Mouse (Mus musculus) layer of hippocampus, postnatal 25 days (tissue): Measurements from ENCODE around the gene Reep1. TPM values are rescaled to one million over a fixed set of nuclear protein-coding genes. Genes with fewer than 3 reads are reported as not detected.

Experiments used
- DNase-seq, 2 experiments: peaks; one replicate each; pipeline ENCODE4 v3.0.0; 2022; ENCODE audit warnings: mixed read lengths in 2 of 2, low spot score in 1 of 2; ENCODE audit errors: extremely low spot score in 1 of 2
- total RNA-seq, 2 experiments: library from RNA; stranded (reverse); gene quantifications; 2 replicates each; pipeline ENCODE4 v1.2.3; 2021

The Reep1 gene
- total RNA-seq, 2 experiments from 2014 or later = 79.8 to 83.3 TPM

DNA sequence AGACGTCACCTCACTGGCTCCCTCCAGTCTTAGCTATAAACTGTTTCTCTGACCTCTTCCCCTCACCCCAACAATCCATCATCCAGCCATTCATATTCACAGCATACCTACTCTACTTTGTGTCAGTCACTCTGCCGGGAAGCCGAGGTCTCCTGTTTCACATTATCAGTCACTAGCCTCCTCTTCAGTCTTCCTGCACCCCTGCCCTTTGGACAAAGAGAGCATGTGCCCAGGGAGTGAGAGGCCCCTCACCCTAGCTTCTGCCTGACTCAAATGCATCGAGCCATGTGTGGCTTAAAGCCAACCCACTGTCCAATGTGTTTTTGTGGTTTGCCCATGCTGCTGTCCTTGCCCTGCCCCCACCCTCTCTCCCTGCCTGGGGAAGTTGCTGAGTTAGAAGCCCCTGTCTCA, 28.2 kb downstream of the Reep1 start:
- DNase-seq = no peak

- DNase-seq = no peak
Measured at GRCm38 (mm10) chr6:71736101-71736500, 28.7 kb downstream of the Reep1 start.

DNA sequence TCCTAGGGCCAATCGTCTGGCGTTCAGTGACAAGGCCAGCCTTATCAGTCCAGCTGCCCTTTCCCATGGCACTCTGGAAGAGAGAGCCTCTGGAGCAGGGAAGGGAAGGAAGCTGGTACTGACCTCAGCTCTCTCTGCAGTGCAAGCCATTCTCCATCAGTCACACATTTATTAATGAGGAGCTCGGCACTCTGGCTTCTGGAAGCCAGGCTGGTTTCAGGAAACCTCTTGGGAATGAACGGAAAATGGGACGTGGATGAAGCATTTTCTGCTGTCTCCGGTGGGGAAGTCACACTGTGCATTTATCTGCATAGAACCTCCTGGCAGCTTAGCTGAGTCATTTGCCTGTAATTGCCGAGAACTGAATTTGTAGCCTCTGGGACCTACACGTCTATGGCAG, 29.8 kb downstream of the Reep1 start:
- DNase-seq = no peak

DNA sequence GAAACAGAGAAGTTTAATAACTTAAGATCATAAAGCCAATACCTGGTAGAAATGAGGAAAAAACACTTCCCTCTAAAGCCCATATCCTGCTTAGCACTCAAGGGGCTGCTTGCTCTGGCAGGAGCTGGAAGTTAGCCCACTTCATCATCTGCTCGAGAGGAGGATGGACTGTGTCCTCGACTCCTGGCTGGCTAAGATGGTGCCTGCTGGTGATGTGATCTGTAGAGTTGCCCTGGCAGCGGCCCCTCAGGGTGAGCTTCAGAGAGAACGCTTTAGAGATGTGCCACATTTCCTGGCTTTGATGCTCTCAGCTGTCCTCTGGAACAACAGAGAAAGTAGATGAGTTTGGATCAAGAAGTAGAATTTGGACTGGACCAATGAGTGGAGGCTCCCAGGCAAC, 31.2 kb downstream of the Reep1 start:
- no peak for DNase-seq

GRCm38 (mm10) chr6:71740921-71741320, 33.6 kb downstream of the Reep1 start:
- no peak for DNase-seq

DNA sequence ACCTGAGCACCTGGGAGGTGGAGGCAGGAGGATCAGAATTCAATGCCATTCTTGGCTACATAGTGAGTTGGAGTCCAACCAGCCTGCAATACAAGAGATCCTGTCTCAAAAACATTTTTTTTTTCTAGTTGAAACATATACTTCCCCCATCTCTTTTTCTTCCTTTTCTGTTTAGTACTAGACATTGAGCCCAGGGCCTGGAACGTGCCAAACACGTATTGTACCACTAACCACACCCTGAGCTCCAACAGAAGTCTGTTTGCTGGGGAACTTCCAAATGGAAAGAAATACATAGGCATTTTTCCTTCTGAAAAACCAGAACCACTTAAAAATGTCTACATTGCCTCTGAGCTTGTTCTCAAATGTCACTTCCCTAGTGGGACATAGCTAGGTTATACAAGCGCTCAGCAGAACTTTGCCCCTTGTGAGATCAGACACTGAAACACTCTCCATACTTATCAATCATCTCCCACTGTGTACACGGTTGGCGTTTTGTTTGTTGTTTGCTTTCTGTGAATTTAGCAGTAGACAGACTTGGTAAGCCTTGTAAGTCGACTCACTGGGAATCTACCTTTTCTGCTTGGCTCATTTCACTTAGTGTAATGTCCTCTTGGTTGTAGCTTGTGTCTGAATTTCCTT, 34.8 kb downstream of the Reep1 start:
- DNase-seq = no peak

DNA sequence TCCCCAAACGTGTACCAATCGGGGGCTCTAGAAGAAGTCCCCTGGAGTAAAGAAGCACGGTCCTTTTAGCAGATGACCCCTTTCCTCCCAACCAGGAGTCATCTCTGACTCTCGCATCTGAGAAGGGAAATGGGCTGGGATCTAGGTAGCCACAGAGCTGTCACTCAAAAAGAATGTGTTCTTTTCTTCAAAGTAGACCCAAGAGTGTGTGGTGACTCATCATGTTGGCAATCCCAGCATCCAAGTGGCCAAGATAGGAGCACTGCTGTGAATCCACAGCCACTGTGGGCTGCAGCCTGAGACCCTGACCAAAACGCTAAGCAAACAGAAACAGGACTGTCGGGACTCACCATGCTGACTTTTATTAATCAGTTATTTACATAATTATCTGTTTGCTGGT, 37.6 kb downstream of the Reep1 start:
- no peak for DNase-seq

- DNase-seq = no peak
Measured at GRCm38 (mm10) chr6:71745482-71746234, 38.3 kb downstream of the Reep1 start.

GRCm38 (mm10) chr6:71746246-71746645, 38.9 kb downstream of the Reep1 start:
- DNase-seq = no peak

DNA sequence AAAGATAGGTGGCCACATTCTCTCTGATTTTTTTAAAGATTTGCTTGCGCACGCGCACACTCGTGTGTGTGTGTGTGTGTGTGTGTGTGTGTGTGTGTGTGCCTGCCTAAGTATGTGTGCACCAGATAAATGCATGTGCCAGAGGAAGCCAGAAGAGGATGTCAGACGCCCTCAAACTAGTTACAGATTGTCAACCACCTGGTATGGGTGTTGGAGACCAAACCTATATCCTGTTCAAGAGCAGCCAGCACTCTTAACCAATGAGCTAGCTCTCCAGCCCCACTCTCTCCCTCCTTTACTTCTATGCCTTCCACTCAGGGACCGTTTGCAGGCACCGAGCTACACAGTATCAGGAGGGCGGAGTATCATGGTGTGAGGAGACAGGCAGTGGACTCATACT, 39.5 kb downstream of the Reep1 start:
- no peak for DNase-seq

GRCm38 (mm10) chr6:71751602-71752001, 44.2 kb downstream of the Reep1 start:
- DNase-seq = no peak

DNA sequence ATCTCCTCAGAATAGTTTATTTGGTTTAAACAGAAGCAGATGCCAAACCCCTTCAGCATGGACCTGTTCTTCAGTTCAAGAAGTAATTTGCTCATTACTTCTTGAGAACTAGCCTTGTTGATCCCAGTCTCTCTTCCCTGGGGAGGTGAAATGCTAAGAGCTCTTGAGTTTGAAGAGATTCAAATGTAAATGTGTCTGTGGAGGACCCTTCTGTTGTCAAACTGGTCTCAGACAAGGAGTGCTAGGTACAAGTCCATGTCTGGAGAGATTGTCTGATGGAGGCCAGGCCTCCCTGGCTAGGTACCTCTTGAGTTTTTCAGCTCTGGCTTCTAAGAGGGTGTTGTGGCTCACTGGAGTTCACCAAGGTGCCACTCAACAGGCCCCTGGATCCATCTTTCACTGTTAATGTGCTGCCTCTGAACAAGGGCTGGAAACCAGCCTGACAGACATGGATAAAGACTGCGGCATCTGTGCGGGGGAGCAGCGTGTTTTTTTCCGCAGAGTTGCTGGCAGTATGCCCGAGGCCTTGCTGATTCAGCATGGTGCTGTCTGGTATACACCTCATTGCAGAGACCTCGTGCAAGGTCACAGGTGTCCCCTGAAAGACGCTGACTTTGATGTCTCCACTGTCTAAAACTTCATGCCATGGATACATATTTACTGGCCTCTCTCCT, 45.6 kb downstream of the Reep1 start:
- DNase-seq = peak; percentile 63 to 82

DNA sequence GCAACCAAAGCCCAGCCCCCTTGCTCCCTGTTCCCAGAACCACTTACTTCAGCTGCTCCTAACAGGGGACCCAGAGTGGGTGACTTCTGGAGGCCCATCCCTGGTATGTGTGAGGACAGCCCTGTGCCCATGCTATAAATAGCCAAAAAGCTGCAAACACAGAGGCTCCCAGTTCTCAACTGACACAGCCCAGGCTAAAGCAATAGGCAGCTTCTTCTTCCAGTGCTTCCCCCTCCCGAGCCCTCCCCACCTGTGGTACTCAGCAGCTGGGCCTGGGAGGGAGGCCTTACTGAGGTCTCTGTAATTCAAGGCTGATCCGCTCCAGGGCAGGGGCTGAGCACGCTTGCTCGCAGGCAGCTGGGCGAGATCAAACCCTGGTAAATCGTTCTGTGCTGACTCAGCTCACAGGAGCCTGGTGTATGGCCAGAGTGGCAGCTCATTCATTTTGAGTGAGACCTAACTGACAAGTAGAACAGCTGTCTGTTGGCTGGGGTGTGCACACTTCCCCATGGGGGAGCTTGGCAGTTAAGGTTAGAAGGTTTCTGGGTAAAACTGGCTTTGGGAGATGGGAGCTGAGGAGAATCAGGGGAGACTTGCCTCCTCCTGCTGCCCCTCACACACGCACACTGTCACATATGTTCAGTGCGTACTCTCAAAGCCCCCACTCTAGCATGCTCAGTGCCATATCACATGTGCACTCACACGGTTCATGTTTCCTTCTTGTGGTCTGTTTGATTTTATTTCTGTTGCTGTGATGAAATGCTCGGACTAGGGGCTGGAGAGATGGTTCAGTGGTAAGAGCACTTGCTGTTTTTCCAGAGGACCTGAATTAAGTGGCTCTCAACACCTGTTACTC, 49.9 kb downstream of the Reep1 start:
- no peak for DNase-seq

- DNase-seq = no peak
Measured at GRCm38 (mm10) chr6:71758780-71759179, 51.4 kb downstream of the Reep1 start.

GRCm38 (mm10) chr6:71760073-71760472, 52.7 kb downstream of the Reep1 start:
- DNase-seq = no peak

- no peak for DNase-seq
Measured at GRCm38 (mm10) chr6:71767761-71768160, 60.4 kb downstream of the Reep1 start.

DNA sequence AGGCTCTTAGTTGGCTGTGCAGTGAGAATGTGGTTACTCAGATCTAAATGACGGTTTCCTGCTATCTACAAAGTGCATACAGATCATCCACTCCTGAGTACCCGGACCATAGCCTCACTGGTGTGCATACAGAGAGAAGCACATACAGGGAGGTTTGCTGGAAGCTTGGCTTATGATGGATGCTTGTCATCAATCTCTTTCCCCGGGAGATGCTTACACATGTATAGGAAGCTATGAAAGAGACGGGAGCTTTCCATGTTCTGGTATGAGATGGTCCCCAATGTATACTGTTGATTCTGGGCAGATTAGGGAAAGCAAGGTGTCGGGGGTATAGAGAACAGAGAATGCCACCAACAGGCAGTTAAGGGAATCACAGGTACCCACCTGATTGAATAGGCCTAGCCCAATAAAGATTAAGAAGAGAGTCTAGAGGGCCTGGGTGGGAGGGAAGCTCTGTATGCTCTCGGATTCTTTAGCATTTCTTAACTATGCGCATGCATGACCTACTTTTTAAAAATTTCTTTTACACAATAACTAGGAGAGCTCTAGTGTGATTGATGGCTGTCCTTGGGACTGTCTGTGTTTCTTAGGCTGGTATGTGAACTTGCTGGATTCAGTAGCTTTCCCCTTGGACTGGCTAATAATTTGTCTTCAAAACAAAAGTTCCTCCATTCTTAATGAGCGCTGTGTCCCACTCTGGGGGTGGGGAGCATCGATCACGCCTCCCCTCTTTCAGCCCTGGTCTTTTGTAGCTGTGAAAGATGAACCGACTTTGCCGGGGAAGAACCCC, 62.7 kb downstream of the Reep1 start:
- no peak for DNase-seq

DNA sequence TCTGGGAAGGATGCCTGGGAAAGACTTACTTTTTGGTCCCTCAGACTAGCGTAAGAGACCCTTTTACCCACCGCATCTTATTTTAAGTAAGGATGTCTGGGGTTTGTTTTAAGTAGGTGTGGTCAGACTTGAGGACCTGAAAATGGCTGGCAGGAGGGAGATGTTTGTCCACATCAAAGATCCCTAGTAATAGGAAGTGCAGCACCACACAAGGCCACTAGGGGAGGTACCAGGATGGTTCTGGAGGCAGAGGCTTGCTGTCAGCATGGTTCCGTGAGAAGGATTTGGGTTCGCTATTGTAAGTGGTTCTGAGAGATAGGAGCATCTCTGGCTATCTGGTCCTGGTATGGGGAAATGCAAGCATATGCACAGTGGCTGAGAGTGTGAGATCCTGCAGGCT, 63.5 kb downstream of the Reep1 start:
- DNase-seq = no peak

DNA sequence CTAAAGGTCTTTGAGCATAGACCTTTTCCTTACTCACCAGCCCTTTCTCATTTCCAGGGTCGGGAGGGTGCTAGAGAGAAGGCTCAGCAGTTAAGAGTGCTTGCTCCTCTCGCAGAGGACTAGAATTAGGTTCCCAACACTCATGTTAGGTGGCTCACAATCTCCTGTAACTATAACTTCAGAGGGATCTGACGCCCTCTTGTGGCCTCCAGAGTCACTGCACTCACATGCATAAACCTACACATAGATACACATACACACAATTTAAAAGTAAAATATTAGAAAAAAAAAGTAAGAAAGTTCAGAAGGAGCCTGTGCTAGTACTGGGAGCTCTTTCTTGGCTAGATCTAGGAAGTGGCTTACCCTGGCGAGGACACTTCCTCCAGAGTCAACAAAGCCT, 63.9 kb downstream of the Reep1 start:
- no peak for DNase-seq

GRCm38 (mm10) chr6:71772156-71772555, 64.8 kb downstream of the Reep1 start:
- DNase-seq = peak in 1 of 2 experiments; percentile 24
